Mouse (Mus musculus) heart, embryonic 11.5 days (tissue): ENCODE measurements around the gene Lrig3. TPM values are rescaled to one million over a fixed set of nuclear protein-coding genes. Genes with fewer than 3 reads are reported as not detected.

Experiments used
- ATAC-seq: fragments of 200-750 bp; cut with Nextera tagmentation; replicated peaks from 2 replicates; pipeline ENCODE4 v1.8.0; 2017; ENCODE audit warnings: moderate library complexity; ENCODE audit not compliant: insufficient number of reproducible peaks, low FRiP score, low TSS enrichment
- H3K27ac ChIP-seq: fragments of 300-500 bp; sonication (generic); 2 replicates; pipeline ENCODE4 v1.5.1; 2014; ENCODE audit warnings: mild to moderate bottlenecking, low read depth, low read length
- H3K27me3 ChIP-seq: fragments of 300-500 bp; sonication (generic); 2 replicates; pipeline ENCODE4 v1.6.1; 2014; ENCODE audit warnings: mild to moderate bottlenecking, low read length, mixed read lengths; ENCODE audit not compliant: control insufficient read depth, insufficient read depth
- H3K36me3 ChIP-seq: fragments of 300-500 bp; sonication (generic); 2 replicates; pipeline ENCODE4 v1.6.1; 2014; ENCODE audit warnings: mild to moderate bottlenecking, low read length, moderate library complexity, mixed read lengths; ENCODE audit not compliant: control insufficient read depth, insufficient read depth
- H3K4me1 ChIP-seq: fragments of 300-500 bp; sonication (generic); 2 replicates; pipeline ENCODE4 v1.6.1; 2014; ENCODE audit warnings: low read length; ENCODE audit not compliant: control insufficient read depth, insufficient read depth
- H3K4me2 ChIP-seq: fragments of 300-500 bp; sonication (generic); 2 replicates; pipeline ENCODE4 v1.6.1; 2014; ENCODE audit warnings: mild to moderate bottlenecking, moderate library complexity
- H3K4me3 ChIP-seq: fragments of 300-500 bp; sonication (generic); 2 replicates; pipeline ENCODE4 v1.5.1; 2014; ENCODE audit warnings: low read depth, low read length
- H3K9ac ChIP-seq: fragments of 300-500 bp; sonication (generic); 2 replicates; pipeline ENCODE4 v1.6.1; 2014; ENCODE audit warnings: mild to moderate bottlenecking, low read depth, low read length, moderate library complexity
- H3K9me3 ChIP-seq: fragments of 300-500 bp; sonication (generic); replicated peaks from 2 replicates; pipeline ENCODE4 v1.6.1; 2016; ENCODE audit warnings: low read length; ENCODE audit not compliant: control insufficient read depth
- WGBS: fragments of 180-500 bp; shearing (Covaris S2); extraction: QIAGEN DNeasy Blood & Tissue Kit; methylation state at CpG from one replicate; pipeline ENCODE4 v1.1.7; 2014; ENCODE audit not compliant: insufficient replicate concordance; 5-methylcytosine and 5-hydroxymethylcytosine counted together
- microRNA-seq: library from miRNA; unstranded; fragments of <30 nt; microRNA quantifications from one replicate; pipeline ENCODE4, GENCODE M21; 2016; ENCODE audit warnings: borderline number of aligned reads
- polyA plus RNA-seq: library from polyadenylated mRNA; unstranded; fragments of >200 nt; fragmentation: Nextera tagmentation; extraction: Ambion mirVana; gene quantifications from 2 replicates; pipeline ENCODE4 v1.2.1, GENCODE M21; 2014

The Lrig3 gene
- polyA plus RNA-seq, 1 experiment from 2014 or later = 2.6 TPM

GRCm38 (mm10) chr10:126029441-126030114 lies 63.6 kb downstream of the Lrig3 start:
- no peak for ATAC-seq
- 69% methylated on average over 7 of the region's 7 CpGs for WGBS

GRCm38 (mm10) chr10:126056881-126057280 lies 90.9 kb downstream of the Lrig3 start:
- Histone ChIP-seq H3K27ac (no peak overlapping the region), H3K4me1 (no peaks in the 10 kb centered on the region), H3K27me3 (no peaks in the 10 kb centered on the region), H3K4me3 (no peak overlapping the region), H3K36me3 (no peaks in the 10 kb centered on the region), H3K9ac (no peak overlapping the region), H3K9me3 (no peaks in the 10 kb centered on the region; the same call in 1 of the 2 replicates), H3K4me2 (no peak overlapping the region)
- WGBS = 68% methylated on average over 3 of the region's 3 CpGs
- ATAC-seq = no peak

More at GRCm38 (mm10) chr10:126029441-126030114, 63.6 kb downstream of the Lrig3 start:
- no peaks in the 10 kb centered on the region for H3K4me1 ChIP-seq
- no peaks in the 10 kb centered on the region for H3K27me3 ChIP-seq
- no peak overlapping the region for H3K4me2 ChIP-seq
- H3K27ac ChIP-seq = no peak overlapping the region
- H3K4me3 ChIP-seq = no peak overlapping the region
- H3K36me3 ChIP-seq = no peaks in the 10 kb centered on the region
- H3K9me3 ChIP-seq = no peaks in the 10 kb centered on the region
- no peak overlapping the region for H3K9ac ChIP-seq

GRCm38 (mm10) chr10:126062812-126063211 lies 96.8 kb downstream of the Lrig3 start:
- 75% methylated on average over 4 of the region's 4 CpGs for WGBS
- H3K4me1 ChIP-seq = no peaks in the 10 kb centered on the region
- H3K36me3 ChIP-seq = no peaks in the 10 kb centered on the region
- no peaks in the 10 kb centered on the region for H3K27me3 ChIP-seq
- H3K9ac ChIP-seq = no peak overlapping the region
- H3K4me2 ChIP-seq = no peak overlapping the region
- no peaks in the 10 kb centered on the region; the same call in 1 of the 2 replicates for H3K9me3 ChIP-seq
- H3K27ac ChIP-seq = no peak overlapping the region
- no peak for ATAC-seq
- H3K4me3 ChIP-seq = no peak overlapping the region

Small RNA genes within 50 kb of the gene (microRNA-seq; reads per million reads assigned to microRNA genes)
- gene Gm22183 = not detected
